Mouse (Mus musculus) stomach, embryonic 14.5 days (tissue): ENCODE results near the gene Vmn1r74. TPM values are rescaled to one million over a fixed set of nuclear protein-coding genes. Genes with fewer than 3 reads are reported as not detected.
"Not testable (repeated sequence)": the region's sequence is repeated elsewhere in the genome, so short reads cannot be mapped to it uniquely, and the experiment has no call there.

Experiments used
- ATAC-seq: fragments of 200-750 bp; cut with Nextera tagmentation; 2 replicates; pipeline ENCODE4 v1.8.0; 2017; ENCODE audit warnings: low read depth, moderate TSS enrichment; ENCODE audit not compliant: insufficient number of reproducible peaks, insufficient read depth, low FRiP score
- H3K27ac ChIP-seq: fragments of 300-500 bp; sonication (generic); 2 replicates; pipeline ENCODE4 v1.5.1; 2014; ENCODE audit warnings: mild to moderate bottlenecking, low read length, moderate library complexity, mixed read lengths
- H3K27me3 ChIP-seq: fragments of 300-500 bp; sonication (generic); 2 replicates; pipeline ENCODE4 v1.6.1; 2014; ENCODE audit warnings: low read length, control low read depth, mixed read lengths; ENCODE audit not compliant: control insufficient read depth, insufficient read depth
- H3K36me3 ChIP-seq: fragments of 300-500 bp; sonication (generic); 2 replicates; pipeline ENCODE4 v1.6.1; 2014; ENCODE audit warnings: mild to moderate bottlenecking, control low read depth, low read length, moderate library complexity, mixed read lengths; ENCODE audit not compliant: control insufficient read depth, insufficient read depth
- H3K4me1 ChIP-seq: fragments of 300-500 bp; sonication (generic); 2 replicates; pipeline ENCODE4 v1.6.1; 2014; ENCODE audit warnings: low read length, control low read depth, mixed read lengths; ENCODE audit not compliant: control insufficient read depth, insufficient read depth
- H3K4me2 ChIP-seq: fragments of 300-500 bp; sonication (generic); replicated peaks from 2 replicates; pipeline ENCODE4 v1.6.1; 2014; ENCODE audit warnings: low read depth, low read length, control low read depth
- H3K4me3 ChIP-seq: fragments of 300-500 bp; sonication (generic); 2 replicates; pipeline ENCODE4 v1.5.1; 2014; ENCODE audit warnings: low read depth, low read length, control low read depth
- H3K9ac ChIP-seq: fragments of 300-500 bp; sonication (generic); replicated peaks from 2 replicates; pipeline ENCODE4 v1.6.1; 2014; ENCODE audit warnings: low read depth, mild to moderate bottlenecking, control low read depth, low read length, moderate library complexity, mixed read lengths
- H3K9me3 ChIP-seq: fragments of 300-500 bp; sonication (generic); 2 replicates; pipeline ENCODE4 v1.6.1; 2016; ENCODE audit warnings: low read depth, low read length, control low read depth; ENCODE audit not compliant: control insufficient read depth
- WGBS: fragments of 180-500 bp; shearing (Covaris S2); extraction: QIAGEN DNeasy Blood & Tissue Kit; methylation state at CpG from one replicate; pipeline ENCODE4 v1.1.7; 2014; 5-methylcytosine and 5-hydroxymethylcytosine counted together
- polyA plus RNA-seq: library from polyadenylated mRNA; unstranded; fragments of >200 nt; fragmentation: Nextera tagmentation; extraction: Ambion mirVana; gene quantifications from 2 replicates; pipeline ENCODE4 v1.2.1, GENCODE M21; 2014

The Vmn1r74 gene
- not detected in 2 replicates for polyA plus RNA-seq

DNA sequence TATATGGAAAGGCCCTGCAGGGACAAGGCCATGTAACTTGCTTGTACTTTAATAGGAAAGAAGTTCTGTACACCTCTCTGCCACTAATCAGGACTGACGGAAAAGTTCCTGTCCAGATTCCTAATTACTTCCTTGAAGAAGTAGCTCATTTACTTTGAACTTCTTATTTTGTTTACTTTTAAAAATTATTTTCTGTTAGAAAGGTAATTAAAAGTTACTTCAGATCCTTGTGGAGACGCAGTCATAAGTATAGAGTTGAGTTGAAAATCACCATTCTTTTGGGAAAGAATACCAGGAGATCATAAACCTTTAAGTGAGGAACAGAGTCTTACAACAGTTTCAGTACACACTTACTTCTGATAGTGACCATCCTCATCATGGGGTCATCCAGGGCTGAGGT is at the start of gene Vmn1r74:
Gene Vmn1r74, plus strand, starts transcription at position 301 of the 400 bp plus-strand sequence.
- no peak for ATAC-seq
- no peak within 1 kb of the TSS for H3K9ac ChIP-seq
- H3K4me3 ChIP-seq = no peak within 1 kb of the TSS
- no peaks in the 10 kb centered on the region for H3K4me1 ChIP-seq
- no peaks in the 10 kb centered on the region for H3K36me3 ChIP-seq
- WGBS = 81% methylated on average over 2 of the region's 2 CpGs
- H3K4me2 ChIP-seq = no peak within 1 kb of the TSS
- H3K27ac ChIP-seq = no peak within 1 kb of the TSS
- no peaks in the 10 kb centered on the region for H3K9me3 ChIP-seq
- no peaks in the 10 kb centered on the region for H3K27me3 ChIP-seq

DNA sequence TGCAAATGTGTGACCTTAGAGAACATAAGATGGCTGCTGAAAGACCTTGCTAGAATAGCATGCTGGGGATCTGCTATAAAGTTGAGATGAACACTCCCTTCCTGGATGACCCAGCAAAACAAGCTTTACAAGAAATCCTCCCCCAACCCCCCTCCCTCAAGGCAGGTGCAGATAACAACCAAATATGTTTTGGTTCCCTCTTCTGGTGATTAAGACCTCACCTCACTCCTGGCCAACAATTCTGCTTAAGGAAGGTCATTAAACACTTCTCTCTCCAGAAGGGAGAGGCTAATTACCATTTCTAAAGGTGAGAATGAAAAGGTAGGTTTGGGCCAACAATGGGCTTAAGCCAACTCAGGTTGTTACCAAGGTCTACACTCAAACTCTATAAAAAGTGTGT is 20.0 kb upstream of the Vmn1r74 start:
- ATAC-seq = no peak
- no peaks in the 10 kb centered on the region for H3K9me3 ChIP-seq
- H3K4me2 ChIP-seq = no peak overlapping the region

DNA sequence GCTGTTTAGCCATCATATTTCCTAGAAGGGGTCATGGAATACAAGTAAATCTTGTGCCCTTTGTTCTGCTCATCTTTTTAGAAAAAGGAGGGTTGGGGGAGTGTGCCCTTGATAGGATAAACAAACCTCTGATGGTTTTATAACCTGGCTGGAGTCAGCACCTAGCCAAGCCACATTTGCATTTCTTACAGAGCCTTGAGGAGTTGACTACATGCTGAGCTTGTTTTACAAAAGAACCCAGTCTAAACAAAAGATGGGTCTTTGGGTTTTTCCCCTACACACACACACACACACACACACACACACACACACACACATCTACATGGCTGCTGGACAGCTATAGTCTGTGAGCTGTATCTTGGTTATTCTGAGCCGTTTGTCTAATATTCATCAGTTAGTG is 11.6 kb upstream of the Vmn1r74 start:
- Histone ChIP-seq H3K9ac (no peak overlapping the region), H3K4me1 (no peaks in the 10 kb centered on the region), H3K4me3 (no peak overlapping the region), H3K27me3 (no peaks in the 10 kb centered on the region), H3K36me3 (no peaks in the 10 kb centered on the region), H3K4me2 (no peak overlapping the region), H3K9me3 (no peaks in the 10 kb centered on the region), H3K27ac (no peak overlapping the region)
- 94% methylated on average over 1 of the region's 1 CpGs for WGBS
- no peak for ATAC-seq

More for the DNA sequence above, 20.0 kb upstream of the Vmn1r74 start:
- Histone ChIP-seq H3K4me3 (no peak overlapping the region), H3K4me1 (no peaks in the 10 kb centered on the region), H3K27ac (no peak overlapping the region), H3K27me3 (no peaks in the 10 kb centered on the region), H3K9ac (no peak overlapping the region), H3K36me3 (no peaks in the 10 kb centered on the region)

DNA sequence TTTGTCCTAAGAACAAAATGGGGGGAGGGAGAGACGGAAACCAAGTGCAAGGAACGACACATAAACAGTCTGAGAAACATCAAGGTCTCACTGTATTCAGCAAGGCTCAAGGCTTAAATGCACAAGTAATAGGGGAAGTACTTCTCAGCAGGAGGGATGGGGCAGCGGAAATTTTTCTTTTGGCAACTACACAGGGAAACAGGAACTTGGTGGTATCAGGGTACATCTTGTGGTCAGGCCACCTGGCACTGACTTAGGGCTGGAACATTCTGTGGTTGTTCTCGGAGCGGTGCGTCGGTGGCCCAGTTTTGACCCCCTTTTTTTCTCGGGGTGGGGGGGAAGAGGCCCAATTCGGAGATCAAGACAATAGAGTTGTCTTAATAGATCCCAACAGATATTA is 10.5 kb upstream of the Vmn1r74 start:
- H3K27ac ChIP-seq, H3K9me3 ChIP-seq, ATAC-seq, H3K27me3 ChIP-seq, H3K4me3 ChIP-seq, H3K4me2 ChIP-seq, H3K36me3 ChIP-seq, H3K9ac ChIP-seq, H3K4me1 ChIP-seq: not testable (repeated sequence)
- 88% methylated on average over 9 of the region's 9 CpGs for WGBS

DNA sequence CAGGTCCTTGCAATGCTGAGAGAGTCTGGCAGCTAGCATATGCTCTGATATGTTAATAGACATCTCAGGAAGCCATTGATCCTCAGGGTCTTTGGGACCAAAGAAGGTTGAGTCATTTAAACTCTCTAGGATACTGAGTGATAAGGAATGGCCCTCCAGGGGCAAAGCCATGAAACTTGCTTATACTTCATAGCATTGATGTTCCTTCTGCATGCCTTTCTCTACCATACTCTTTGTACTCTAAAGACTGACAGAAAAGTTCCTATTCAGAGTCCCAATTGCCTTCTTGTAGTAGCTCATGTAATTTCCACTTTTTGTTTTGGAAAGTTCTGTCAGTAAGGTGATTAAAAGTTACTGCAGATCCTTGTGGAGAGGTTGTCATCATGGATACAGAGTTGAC is 40.5 kb downstream of the Vmn1r74 start, which contains the start of gene Vmn1r75:
Gene Vmn1r75, plus strand, starts transcription at position 301 of the 400 bp plus-strand sequence.
- H3K9ac ChIP-seq = no peak within 1 kb of the TSS
- H3K36me3 ChIP-seq = no peaks in the 10 kb centered on the region
- H3K27me3 ChIP-seq = no peaks in the 10 kb centered on the region
- ATAC-seq = no peak
- peaks cover 4% of the 10 kb centered on the region; the same call in 1 of the 2 replicates for H3K9me3 ChIP-seq
- H3K4me2 ChIP-seq = no peak within 1 kb of the TSS
- H3K4me3 ChIP-seq = no peak within 1 kb of the TSS
- H3K27ac ChIP-seq = no peak within 1 kb of the TSS
- H3K4me1 ChIP-seq = no peaks in the 10 kb centered on the region

Other genes starting within 250 kb of the Vmn1r74 start
- not detected in 2 replicates for gene Zscan4-ps3, start 224.7 kb upstream of the Vmn1r74 start, polyA plus RNA-seq
- not detected in 2 replicates for gene Vmn1r72, start 153.8 kb upstream of the Vmn1r74 start, polyA plus RNA-seq
- gene Vmn1r73, start 103.7 kb upstream of the Vmn1r74 start, polyA plus RNA-seq = not detected in 2 replicates
- not detected in 2 replicates for gene Vmn1r75, start 40.6 kb downstream of the Vmn1r74 start, polyA plus RNA-seq
- gene Vmn1r76, start 104.2 kb downstream of the Vmn1r74 start, polyA plus RNA-seq = not detected in 2 replicates
- gene Vmn1r77, start 202.8 kb downstream of the Vmn1r74 start, polyA plus RNA-seq = not detected in 2 replicates